Mouse (Mus musculus) heart, embryonic 11.5 days (tissue): Measurements from ENCODE around the gene Kcnb1. TPM values are rescaled to one million over a fixed set of nuclear protein-coding genes. Genes with fewer than 3 reads are reported as not detected.

Source experiments
- ATAC-seq: fragments of 200-750 bp; cut with Nextera tagmentation; replicated peaks from 2 replicates; pipeline ENCODE4 v1.8.0; 2017; ENCODE audit warnings: moderate library complexity; ENCODE audit not compliant: insufficient number of reproducible peaks, low FRiP score, low TSS enrichment
- H3K27ac ChIP-seq: fragments of 300-500 bp; sonication (generic); 2 replicates; pipeline ENCODE4 v1.5.1; 2014; ENCODE audit warnings: mild to moderate bottlenecking, low read depth, low read length
- H3K27me3 ChIP-seq: fragments of 300-500 bp; sonication (generic); 2 replicates; pipeline ENCODE4 v1.6.1; 2014; ENCODE audit warnings: mild to moderate bottlenecking, low read length, mixed read lengths; ENCODE audit not compliant: control insufficient read depth, insufficient read depth
- H3K36me3 ChIP-seq: fragments of 300-500 bp; sonication (generic); 2 replicates; pipeline ENCODE4 v1.6.1; 2014; ENCODE audit warnings: mild to moderate bottlenecking, low read length, moderate library complexity, mixed read lengths; ENCODE audit not compliant: control insufficient read depth, insufficient read depth
- H3K4me1 ChIP-seq: fragments of 300-500 bp; sonication (generic); 2 replicates; pipeline ENCODE4 v1.6.1; 2014; ENCODE audit warnings: low read length; ENCODE audit not compliant: control insufficient read depth, insufficient read depth
- H3K4me2 ChIP-seq: fragments of 300-500 bp; sonication (generic); 2 replicates; pipeline ENCODE4 v1.6.1; 2014; ENCODE audit warnings: mild to moderate bottlenecking, moderate library complexity
- H3K4me3 ChIP-seq: fragments of 300-500 bp; sonication (generic); 2 replicates; pipeline ENCODE4 v1.5.1; 2014; ENCODE audit warnings: low read depth, low read length
- H3K9ac ChIP-seq: fragments of 300-500 bp; sonication (generic); 2 replicates; pipeline ENCODE4 v1.6.1; 2014; ENCODE audit warnings: mild to moderate bottlenecking, low read depth, low read length, moderate library complexity
- H3K9me3 ChIP-seq: fragments of 300-500 bp; sonication (generic); replicated peaks from 2 replicates; pipeline ENCODE4 v1.6.1; 2016; ENCODE audit warnings: low read length; ENCODE audit not compliant: control insufficient read depth
- WGBS: fragments of 180-500 bp; shearing (Covaris S2); extraction: QIAGEN DNeasy Blood & Tissue Kit; methylation state at CpG from one replicate; pipeline ENCODE4 v1.1.7; 2014; ENCODE audit not compliant: insufficient replicate concordance; 5-methylcytosine and 5-hydroxymethylcytosine counted together
- polyA plus RNA-seq: library from polyadenylated mRNA; unstranded; fragments of >200 nt; fragmentation: Nextera tagmentation; extraction: Ambion mirVana; gene quantifications from 2 replicates; pipeline ENCODE4 v1.2.1, GENCODE M21; 2014

Gene Kcnb1
- polyA plus RNA-seq, 1 experiment from 2014 or later = 0.16 TPM

- ATAC-seq = no peak
- Histone ChIP-seq H3K4me2 (no peak overlapping the region), H3K36me3 (no peaks in the 10 kb centered on the region)
Observed at GRCm38 (mm10) chr2:167150880-167151279, 39.1 kb downstream of the Kcnb1 start.

GRCm38 (mm10) chr2:167150135-167150534, 39.8 kb downstream of the Kcnb1 start:
- ATAC-seq = no peak

More at GRCm38 (mm10) chr2:167150880-167151279, 39.1 kb downstream of the Kcnb1 start:
- Histone ChIP-seq H3K4me1 (peaks cover 8% of the 10 kb centered on the region; the same call in 1 of the 2 replicates), H3K27me3 (peaks cover 3% of the 10 kb centered on the region; the same call in 1 of the 2 replicates), H3K9me3 (no peaks in the 10 kb centered on the region; the same call in 1 of the 2 replicates), H3K27ac (no peak overlapping the region), H3K9ac (no peak overlapping the region), H3K4me3 (no peak overlapping the region)
- 89% methylated on average over 6 of the region's 6 CpGs for WGBS

GRCm38 (mm10) chr2:167149035-167149434, 40.9 kb downstream of the Kcnb1 start:
- ATAC-seq = no peak
- H3K27ac ChIP-seq = no peak overlapping the region
- no peaks in the 10 kb centered on the region for H3K36me3 ChIP-seq
- WGBS = 87% methylated on average over 6 of the region's 6 CpGs
- H3K9ac ChIP-seq = no peak overlapping the region
- no peak overlapping the region for H3K4me3 ChIP-seq
- no peak overlapping the region for H3K4me2 ChIP-seq
- H3K4me1 ChIP-seq = no peaks in the 10 kb centered on the region
- H3K9me3 ChIP-seq = no peaks in the 10 kb centered on the region; the same call in 1 of the 2 replicates
- H3K27me3 ChIP-seq = peaks cover 16% of the 10 kb centered on the region

More at GRCm38 (mm10) chr2:167150135-167150534, 39.8 kb downstream of the Kcnb1 start:
- Histone ChIP-seq H3K36me3 (no peaks in the 10 kb centered on the region), H3K4me1 (0 out of 2 replicates have a peak, but pooled peaks cover 3% of the 10 kb centered on the region), H3K9me3 (no peaks in the 10 kb centered on the region; the same call in 1 of the 2 replicates), H3K27ac (no peak overlapping the region), H3K27me3 (peaks cover 6% of the 10 kb centered on the region), H3K4me3 (no peak overlapping the region), H3K4me2 (no peak overlapping the region), H3K9ac (no peak overlapping the region)
- WGBS = 82% methylated on average over 7 of the region's 7 CpGs

- Histone ChIP-seq H3K27me3 (peaks cover 21% of the 10 kb centered on the region), H3K9ac (no peak overlapping the region), H3K36me3 (no peaks in the 10 kb centered on the region), H3K4me3 (no peak overlapping the region), H3K4me1 (no peaks in the 10 kb centered on the region), H3K9me3 (no peaks in the 10 kb centered on the region; the same call in 1 of the 2 replicates), H3K27ac (no peak overlapping the region; the same call in 1 of the 2 replicates), H3K4me2 (no peak overlapping the region)
- no peak for ATAC-seq
- 60% methylated on average over 8 of the region's 8 CpGs for WGBS
Observed at GRCm38 (mm10) chr2:167147708-167148107, 42.2 kb downstream of the Kcnb1 start.

- Histone ChIP-seq H3K36me3 (no peaks in the 10 kb centered on the region), H3K4me2 (no peak overlapping the region), H3K9me3 (no peaks in the 10 kb centered on the region; the same call in 1 of the 2 replicates), H3K4me1 (no peaks in the 10 kb centered on the region), H3K4me3 (no peak overlapping the region), H3K27me3 (peaks cover 21% of the 10 kb centered on the region), H3K27ac (no peak overlapping the region), H3K9ac (no peak overlapping the region)
- no peak for ATAC-seq
- 64% methylated on average over 5 of the region's 5 CpGs for WGBS
Observed at GRCm38 (mm10) chr2:167145904-167146303, 44.1 kb downstream of the Kcnb1 start.

GRCm38 (mm10) chr2:167144439-167145307, 45.3 kb downstream of the Kcnb1 start:
- peaks cover 3% of the 10 kb centered on the region; the same call in 1 of the 2 replicates for H3K4me1 ChIP-seq
- no peaks in the 10 kb centered on the region for H3K9me3 ChIP-seq
- no peak overlapping the region for H3K4me3 ChIP-seq
- H3K36me3 ChIP-seq = no peaks in the 10 kb centered on the region
- H3K27ac ChIP-seq = no peak overlapping the region
- H3K9ac ChIP-seq = no peak overlapping the region
- 10% methylated on average over 14 of the region's 14 CpGs for WGBS
- no peak overlapping the region for H3K4me2 ChIP-seq
- H3K27me3 ChIP-seq = peaks cover 21% of the 10 kb centered on the region
- ATAC-seq = no peak

GRCm38 (mm10) chr2:167143914-167144313, 46.0 kb downstream of the Kcnb1 start:
- peaks cover 4% of the 10 kb centered on the region; the same call in 1 of the 2 replicates for H3K4me1 ChIP-seq
- ATAC-seq = no peak
- no peak overlapping the region for H3K4me3 ChIP-seq
- H3K9ac ChIP-seq = no peak overlapping the region
- H3K27ac ChIP-seq = no peak overlapping the region
- H3K36me3 ChIP-seq = no peaks in the 10 kb centered on the region
- H3K9me3 ChIP-seq = no peaks in the 10 kb centered on the region
- peaks cover 21% of the 10 kb centered on the region for H3K27me3 ChIP-seq
- 57% methylated on average over 2 of the region's 2 CpGs for WGBS
- H3K4me2 ChIP-seq = no peak overlapping the region

GRCm38 (mm10) chr2:167142282-167142681, 47.7 kb downstream of the Kcnb1 start:
- peaks cover 21% of the 10 kb centered on the region for H3K27me3 ChIP-seq
- H3K4me1 ChIP-seq = peaks cover 4% of the 10 kb centered on the region; the same call in 1 of the 2 replicates
- no peak overlapping the region for H3K4me2 ChIP-seq
- H3K36me3 ChIP-seq = no peaks in the 10 kb centered on the region
- no peak overlapping the region for H3K4me3 ChIP-seq
- H3K9me3 ChIP-seq = no peaks in the 10 kb centered on the region
- H3K9ac ChIP-seq = no peak overlapping the region
- 84% methylated on average over 3 of the region's 3 CpGs for WGBS
- H3K27ac ChIP-seq = no peak overlapping the region
- no peak; the same call in 1 of the 2 replicates for ATAC-seq
